Mouse (Mus musculus): Measurements from ENCODE around the gene Rgs3.
"Not testable (repeated sequence)": the region's sequence is repeated elsewhere in the genome, so short reads cannot be mapped to it uniquely, and the experiment has no call there.

The Rgs3 gene

DNA sequence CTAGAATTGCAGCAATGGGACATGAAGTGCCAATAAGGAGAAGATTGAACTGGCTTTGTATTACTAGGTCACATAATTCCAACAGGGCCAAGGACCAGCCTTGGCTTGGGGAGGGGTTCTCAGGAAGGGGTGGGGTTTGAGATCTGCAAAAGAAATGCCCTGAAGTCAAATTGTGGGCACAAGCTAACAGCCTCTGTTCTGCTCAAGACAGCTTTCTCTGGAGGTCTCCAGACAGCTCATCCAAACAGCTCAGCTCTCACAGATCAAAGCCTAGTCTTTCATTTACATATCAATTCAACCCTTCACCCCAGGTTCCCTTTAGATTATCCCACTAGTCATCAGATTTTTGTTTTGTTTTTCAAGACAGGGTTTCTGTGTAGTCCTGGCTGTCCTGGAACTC, 14.8 kb upstream of the Rgs3 start:
- DNase-seq (ENCODE audit: extremely low read depth, low read depth, low spot score): no peak

DNA sequence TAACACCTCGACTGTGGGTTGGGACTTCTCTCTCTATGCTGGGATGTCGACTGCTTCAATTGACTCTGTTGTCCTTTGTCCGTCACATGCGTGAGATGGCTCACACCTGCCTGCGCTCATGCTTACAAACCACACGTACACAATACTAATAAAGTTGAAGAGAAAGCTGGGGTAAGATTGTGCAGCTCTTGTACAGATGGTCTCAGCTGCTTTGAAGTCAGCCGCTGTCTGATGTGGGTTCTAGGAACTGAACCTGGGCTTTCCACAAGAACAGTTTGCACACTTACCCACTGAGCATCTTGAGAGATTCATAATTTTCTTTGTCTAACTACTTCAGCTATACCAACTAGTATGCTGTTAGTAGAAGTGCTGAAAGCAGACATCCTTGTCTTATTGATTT, 7.7 kb upstream of the Rgs3 start:
- DNase-seq (ENCODE audit: extremely low read depth, low read depth, low spot score): no peak

DNA sequence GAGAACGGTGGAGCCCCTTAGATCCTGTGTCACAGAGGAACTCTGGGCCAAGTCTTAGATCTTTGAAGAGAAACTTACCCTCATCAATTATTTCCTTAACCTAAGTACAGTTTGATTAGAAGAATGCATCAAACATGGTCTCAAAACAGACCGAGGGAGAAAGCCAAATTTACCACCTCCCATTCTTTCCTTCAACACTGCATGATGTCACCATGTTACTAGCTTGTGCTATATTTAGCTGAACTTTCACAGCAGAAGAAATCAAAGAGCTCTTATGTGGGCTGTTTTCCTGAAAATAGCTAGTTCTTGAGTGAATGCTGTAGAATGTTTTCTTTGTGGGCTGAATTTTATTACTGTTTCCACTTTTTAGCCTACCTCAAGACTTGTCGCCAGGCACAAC, 2.2 kb upstream of the Rgs3 start:
- DNase-seq (ENCODE audit: extremely low read depth, low read depth, low spot score): no peak

DNA sequence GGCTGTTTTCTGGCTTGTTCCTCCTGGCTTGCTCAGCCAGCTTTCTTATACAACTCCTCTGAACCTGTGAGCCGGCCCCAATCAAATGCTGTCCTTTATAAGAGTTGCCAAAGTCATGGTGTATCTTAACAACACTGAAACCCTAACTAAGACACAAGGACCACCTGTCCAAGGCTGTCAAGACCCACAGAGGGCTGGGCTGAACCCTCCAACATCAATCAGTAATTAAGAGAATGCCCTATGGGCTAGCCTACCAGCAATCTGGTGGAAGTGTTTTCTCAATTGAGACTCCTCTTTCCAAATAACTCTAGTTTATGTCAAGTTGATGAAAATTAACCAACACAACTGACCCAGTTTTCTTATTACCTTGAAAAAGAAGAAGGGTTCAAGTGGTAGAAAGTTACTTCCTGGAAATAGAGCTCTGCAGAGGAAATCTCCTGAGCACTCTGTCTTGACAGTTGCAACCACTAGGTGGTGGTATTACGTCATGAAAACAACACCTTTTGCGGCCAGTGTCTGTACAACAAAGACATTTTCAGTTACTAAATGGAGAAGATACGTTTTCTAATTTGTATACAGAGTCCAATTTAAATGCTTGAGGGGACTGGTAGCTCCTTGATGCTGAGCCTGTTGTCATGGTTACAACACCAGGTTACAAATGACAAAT, 1.4 kb downstream of the Rgs3 start:
- DNase-seq (ENCODE audit: extremely low read depth, low read depth, low spot score): no peak

DNA sequence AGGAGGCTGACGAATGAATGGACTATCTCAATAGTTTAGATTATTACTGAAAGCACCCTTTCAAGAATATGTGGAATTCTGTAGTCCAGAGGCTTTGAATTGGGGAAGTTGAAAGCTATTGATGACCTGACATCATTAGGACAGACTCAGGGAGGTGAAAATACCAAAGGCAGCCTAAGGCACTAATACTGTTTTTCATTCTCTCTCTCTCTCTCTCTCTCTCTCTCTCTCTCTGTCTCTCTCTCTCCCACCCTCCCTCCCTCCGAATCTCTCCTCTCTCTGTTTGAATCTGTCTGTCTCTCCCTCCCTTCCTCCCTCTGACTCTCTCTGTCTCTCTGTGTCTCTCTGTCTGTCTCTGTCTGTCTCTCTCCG, 2.0 kb downstream of the Rgs3 start:
- no peak for DNase-seq (ENCODE audit: extremely low read depth, low read depth, low spot score)

DNA sequence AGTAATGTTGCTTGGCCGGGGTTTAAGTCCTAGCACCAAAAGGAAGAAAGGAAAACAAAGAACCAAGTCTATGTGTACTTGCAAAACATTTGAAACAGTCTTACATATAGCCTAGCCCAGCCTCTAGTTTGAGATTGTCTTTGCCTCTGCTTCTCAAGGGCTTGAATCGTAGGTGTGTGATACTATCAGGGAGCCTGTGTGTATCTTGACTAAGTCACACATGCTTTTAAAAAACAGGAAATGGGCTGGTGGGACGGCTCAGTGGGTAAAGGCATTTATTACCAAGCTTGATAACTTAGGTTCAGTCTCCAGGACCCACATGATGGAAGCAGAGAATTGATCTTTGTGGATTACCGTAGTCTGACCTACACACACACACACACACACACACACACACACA, 2.4 kb downstream of the Rgs3 start:
- DNase-seq (ENCODE audit: extremely low read depth, low read depth, low spot score): no peak

DNA sequence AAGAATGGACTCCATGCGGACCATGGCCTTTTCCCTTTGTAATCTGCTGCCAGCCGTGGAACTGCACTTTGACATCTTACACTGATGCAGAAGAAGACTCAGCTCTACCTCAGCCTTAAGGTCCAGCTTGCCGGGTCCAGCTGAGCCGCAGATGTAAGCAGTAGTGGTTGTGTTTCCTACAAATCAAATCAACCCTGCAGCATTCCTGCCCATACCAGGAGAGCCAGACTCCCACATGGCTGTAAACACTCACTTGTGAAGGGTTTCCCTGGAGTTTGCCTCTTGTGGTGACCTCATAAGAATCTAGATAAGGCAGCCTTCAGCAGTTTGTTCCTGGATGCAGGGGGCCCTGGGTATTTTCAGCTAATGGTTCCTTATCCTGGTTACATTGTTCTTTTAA, 6.9 kb downstream of the Rgs3 start:
- DNase-seq (ENCODE audit: extremely low read depth, low read depth, low spot score): no peak

DNA sequence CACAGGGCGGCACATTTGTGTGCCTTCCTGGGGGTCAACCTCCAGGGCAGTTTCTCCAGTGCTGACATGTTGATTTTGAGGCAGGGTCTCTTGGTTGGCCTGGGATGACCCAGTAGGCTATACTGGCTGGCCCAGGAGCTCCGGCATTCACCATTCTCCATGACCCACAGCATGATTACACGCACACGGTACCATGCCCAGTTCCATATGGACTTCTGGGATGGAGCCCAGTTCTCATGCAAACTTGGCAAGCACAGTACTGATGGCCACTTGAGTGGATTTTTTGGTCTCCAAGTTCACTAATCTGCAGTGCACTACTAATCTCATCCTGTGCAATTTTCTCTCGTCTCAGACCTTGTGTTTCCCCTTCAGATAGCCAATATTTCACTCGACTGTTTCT, 8.0 kb downstream of the Rgs3 start:
- no peak for DNase-seq (ENCODE audit: extremely low read depth, low read depth, low spot score)

DNA sequence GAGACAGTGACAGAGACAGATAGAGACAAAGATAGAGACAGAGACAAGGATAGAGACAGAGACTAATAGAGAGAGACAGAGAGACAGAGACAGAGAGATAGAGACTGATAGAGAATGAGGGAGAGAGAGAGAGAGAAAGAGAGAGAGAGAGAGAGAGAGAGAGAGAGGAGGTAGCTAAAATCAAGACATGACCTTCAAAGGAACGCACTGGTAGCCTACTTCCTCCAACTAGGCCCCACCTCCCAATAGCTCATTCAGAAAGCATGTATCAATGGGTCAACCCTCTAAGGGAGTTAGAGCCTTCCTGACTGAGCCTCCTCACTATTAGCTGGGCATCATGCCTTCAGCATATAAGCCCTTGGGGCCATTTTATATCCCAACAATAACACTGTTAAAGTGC, 8.7 kb downstream of the Rgs3 start:
- DNase-seq (ENCODE audit: extremely low read depth, low read depth, low spot score): no peak

DNA sequence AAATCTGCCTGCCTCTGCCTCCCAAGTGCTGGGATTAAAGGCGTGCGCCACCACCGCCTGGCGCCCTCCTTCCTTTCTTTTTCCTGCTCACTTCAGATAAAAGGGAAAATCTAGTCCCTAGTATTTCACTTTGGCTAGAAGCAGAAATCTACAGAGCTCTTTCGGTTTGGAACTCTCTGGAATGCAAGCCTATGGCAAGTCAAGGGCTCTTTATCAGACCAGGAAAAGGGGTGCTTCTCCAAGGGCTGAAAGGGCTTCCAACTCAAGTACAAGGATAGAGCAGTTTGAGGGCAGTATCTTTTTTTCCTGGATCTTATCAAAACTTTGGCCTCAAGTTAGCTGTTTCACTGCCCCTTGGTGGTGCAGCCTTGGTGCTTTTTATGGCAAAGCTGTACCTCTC, 10.0 kb downstream of the Rgs3 start:
- no peak for DNase-seq (ENCODE audit: extremely low read depth, low read depth, low spot score)

DNA sequence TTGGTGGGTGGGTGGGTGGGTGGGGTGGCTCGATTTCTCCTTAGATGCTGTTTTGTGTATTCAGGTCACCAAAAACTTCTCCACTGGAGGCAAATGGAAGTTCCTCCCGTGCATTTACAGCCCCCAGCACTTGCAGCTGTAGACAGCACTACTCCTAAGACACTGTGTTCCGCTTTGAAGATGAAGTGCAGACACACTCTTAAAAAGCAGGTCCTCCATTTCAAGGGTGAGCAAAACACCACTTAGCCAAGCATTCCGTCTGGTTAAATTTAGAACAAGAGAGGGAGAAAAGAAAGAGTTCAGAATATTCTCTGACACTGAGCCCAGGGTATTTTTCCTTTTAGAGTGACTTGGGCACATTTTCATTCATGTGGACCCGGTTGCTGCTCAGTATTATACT, 10.4 kb downstream of the Rgs3 start:
- no peak for DNase-seq (ENCODE audit: extremely low read depth, low read depth, low spot score)

DNA sequence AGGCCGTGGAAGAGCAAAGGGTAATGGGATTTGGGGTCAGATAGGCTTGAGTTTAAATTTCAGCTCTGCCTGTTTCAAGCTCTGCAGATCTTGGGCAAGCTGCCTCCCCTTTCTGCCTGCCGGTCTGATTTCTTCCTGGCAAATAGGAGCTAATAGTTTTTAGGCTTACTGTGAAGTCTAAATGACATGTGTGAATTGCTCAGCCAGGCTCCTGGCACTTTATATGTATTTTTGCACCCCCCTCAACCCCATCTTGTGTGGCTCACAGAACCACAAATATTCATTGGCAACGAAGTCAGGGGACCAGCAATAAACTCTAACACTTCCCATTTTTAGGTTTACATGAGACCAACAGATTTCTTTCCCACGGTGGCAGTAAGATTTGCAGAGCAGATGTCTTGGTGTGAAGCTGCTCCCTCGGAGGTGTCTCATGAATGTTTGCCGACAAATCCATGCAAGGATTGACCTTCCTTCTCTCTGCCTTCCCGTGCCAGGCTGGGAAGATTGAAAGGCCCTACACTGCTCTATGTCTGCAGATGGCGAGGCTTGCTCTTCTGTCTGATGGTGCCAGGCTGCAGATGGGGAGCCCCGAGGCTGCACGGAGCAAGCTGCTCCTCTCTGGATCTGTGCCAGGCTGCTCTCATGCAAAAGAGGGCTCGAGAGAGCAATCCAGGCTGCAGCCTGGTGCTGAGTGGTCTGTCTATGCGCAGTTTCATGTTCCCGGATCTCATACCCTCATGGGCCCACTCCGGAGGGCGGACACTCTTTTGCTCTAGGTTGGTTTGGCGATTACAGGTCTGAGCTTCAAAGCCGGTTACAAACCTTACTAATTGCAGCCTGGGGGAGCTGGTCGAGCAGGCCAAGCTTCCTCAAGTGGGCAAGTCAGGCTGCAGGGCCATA, 23.0 kb downstream of the Rgs3 start:
- DNase-seq (ENCODE audit: extremely low read depth, low read depth, low spot score): no peak

DNA sequence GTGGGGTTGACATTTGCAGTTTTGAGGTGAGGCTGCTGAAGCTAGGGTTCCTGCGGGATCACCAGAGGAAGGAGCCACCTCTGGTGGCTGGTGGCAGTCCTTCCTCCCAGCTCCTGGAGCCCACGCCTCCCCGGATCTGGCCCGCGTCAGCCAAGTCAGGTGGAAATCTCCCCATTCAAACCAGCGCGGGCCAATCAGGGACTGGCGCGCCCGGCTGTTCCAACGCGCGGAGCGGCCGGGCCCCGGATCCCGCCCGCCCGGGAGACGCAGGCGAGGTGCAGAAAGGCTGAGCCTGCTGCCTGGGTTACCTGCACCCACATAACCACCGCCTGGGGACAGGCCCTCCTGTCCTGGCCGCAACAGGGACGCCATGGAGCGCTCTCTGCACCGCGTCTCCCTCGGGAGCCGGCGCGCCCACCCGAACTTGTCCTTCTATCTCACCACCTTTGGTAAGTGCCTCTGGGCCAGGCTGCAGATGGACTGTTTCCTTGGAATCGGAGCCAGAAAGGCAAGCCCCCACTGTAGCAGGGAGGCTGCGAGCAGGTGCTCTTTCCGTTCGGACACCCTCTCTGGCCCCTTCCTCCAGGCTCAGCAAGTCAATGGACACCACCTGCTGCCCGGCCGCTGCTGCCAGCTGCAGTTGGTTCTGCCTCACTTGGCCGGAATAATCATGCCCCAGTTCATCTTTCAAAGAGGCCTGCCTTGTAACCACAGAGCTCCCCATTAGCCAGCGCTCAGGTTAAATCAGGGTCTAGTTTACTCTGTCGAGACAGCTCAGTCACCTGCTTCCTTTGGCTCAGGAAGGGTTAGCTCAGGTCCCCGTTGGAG, 23.8 kb downstream of the Rgs3 start:
- no peak for DNase-seq (ENCODE audit: extremely low read depth, low read depth, low spot score)

DNA sequence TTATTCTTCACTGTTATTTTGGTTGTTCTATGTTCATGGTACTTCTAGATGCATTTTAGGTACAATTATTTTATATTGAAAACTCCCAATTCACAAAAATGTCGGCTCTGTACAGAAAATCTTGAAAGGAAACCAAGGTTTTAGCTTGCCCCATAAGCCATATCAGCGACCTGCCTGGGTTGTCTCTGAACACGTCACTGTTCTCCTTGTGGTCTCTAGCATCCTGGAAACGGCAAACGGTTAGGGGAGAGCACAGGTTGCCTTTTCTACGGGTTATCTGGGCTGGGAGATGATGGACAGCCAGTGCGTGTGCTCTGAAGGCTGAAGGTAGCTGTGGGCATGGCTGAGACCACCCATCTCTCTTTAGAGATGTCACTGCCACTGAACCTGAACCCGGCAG, 27.4 kb downstream of the Rgs3 start:
- no peak for DNase-seq (ENCODE audit: extremely low read depth, low read depth, low spot score)

DNA sequence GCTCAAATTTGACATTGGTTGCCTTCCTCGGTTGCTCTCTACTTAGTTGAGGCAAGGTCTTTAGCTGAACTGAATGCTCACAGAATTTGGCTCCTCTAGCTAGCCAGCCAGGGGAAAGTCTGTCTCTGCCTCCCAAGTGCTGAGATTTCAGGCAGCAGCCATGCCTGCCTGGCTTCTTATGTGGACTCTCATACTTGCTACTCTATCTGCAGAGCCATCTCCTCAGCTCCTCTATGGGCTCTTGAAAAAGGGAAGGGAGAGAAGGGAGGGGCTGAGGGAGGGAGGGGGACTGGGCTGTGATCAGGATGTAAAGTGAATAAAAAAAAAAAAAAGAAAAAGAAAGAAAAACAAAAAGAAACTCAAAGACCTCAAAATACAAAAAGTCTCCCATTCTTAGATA, 31.2 kb downstream of the Rgs3 start:
- DNase-seq (ENCODE audit: extremely low read depth, low read depth, low spot score): no peak

DNA sequence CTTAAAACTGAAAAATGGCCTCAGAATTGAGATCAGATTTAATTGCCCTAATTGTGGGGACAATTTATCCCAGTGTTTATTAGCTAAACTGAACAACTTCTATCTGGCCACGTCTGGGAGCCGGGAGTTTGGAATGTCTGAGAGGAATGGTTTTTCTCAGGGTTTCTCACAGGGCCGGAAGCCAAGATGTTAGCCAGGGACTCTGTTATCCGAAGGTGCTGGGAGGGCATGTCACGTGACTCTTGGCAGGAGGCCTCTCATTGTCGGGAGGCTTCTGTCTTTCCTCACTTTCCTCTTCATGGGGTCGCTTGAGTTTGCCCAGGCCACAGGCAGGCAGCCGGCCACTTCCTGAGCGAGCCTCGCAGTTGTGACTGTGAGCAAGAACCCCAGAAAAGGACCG, 31.7 kb downstream of the Rgs3 start:
- no peak for DNase-seq (ENCODE audit: extremely low read depth, low read depth, low spot score)

DNA sequence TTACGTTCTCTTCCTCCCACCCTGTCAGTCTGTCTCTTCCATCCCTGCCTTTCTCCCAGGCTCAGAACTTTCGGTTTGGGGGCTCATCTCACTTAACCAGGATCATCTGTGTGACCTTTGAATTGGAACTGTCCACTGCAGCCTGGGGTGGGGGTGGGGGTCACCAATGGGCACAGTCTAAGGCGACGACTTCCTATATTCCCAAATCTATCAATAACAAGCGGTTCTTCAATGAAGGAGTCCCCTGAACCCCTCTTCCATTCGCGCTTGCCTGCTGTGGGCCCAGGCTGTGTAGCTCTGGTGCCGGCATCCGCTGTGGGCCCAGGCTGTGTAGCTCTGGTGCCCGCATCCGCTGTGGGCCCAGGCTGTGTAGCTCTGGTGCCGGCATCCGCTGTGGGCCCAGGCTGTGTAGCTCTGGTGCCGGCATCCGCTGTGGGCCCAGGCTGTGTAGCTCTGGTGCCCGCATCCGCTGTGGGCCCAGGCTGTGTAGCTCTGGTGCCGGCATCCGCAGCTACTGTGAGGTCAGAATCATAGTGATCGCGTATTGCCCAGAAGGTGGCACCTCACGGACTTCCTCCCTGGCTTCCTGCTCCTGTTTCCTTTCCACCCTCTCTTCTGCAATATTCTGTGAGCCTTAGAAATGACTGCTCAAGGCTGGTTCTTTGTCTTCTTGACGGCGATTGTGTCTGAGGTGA, 34.0 kb downstream of the Rgs3 start:
- DNase-seq (ENCODE audit: extremely low read depth, low read depth, low spot score): not testable (repeated sequence)

DNA sequence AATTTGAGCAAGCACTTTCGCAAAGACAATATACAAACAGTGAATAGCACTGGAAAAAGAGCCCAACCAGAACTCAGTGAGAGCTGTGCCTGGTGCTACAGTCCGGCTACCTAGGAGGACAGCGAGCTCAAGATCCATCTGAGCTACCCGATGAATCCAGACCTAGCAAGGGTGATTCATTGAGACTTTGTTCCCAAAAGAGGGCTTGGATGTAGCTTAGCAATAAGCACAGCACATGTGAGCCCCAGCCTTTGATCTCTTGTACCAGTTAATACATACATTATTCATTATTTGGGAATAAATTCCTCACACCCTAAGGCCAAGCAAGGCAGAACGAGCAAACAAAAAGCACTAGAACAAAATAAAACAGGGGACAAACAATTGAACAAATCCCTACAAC, 34.8 kb downstream of the Rgs3 start:
- no peak for DNase-seq (ENCODE audit: extremely low read depth, low read depth, low spot score)

DNA sequence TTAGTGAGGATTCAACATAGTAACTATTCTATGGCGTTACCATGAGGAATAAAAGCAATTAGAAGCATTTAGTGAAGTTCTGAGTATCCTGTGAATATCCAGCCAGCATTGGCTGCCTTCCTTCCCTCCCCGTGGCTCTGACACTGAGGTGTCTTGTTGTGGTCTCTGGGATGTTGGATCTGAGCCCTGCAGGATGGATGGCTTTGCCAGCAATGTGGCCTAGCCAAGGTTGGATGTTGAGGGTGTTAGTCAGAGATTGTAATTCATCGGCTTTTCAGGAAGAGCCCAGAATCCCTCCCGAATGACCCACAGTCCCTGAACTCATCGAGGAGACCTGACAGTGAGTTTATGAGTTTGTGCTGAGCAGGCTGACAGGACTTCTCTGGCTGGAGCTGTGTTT, 36.4 kb downstream of the Rgs3 start:
- DNase-seq (ENCODE audit: extremely low read depth, low read depth, low spot score): no peak

DNA sequence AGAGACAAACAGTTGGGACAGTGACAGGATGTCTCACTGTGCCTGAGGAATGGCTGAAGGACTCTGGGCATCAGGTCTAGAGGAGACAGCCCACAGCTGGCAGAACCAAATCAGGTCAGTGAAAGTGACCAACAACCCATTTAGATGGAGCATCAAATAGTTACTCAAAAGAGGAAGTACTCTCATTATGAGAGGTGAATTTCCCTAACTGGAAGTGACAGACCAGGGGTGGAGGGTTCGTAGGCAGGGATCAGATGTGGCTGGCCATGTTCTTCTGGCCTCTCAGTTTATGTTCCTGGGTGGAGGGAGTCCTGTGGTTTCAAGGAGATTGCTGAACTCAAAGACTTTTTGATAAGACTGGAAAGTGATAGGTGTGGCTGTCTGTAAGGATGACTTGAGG, 40.9 kb downstream of the Rgs3 start:
- DNase-seq (ENCODE audit: extremely low read depth, low read depth, low spot score): no peak

DNA sequence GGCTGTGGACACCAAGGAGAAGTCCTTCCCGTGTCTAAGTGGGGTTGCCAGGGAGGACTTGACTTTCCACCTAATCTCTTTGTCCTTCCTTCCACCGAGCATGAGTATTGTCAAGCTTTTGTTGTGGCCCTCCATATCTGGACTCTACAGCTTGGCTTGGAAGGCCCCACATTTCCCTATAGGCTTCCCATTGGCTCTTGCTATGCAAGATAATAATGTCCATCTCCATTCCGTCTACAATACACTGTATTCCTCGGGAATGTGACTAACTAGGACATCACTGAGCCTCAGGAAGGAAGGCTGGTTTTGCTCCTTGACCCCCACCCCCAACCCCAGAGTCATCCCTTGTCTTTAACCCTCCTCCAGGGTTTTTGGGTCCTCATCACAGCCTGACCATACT, 44.0 kb downstream of the Rgs3 start:
- DNase-seq (ENCODE audit: extremely low read depth, low read depth, low spot score): no peak
